Mouse (Mus musculus) heart, adult 2 months (tissue): ENCODE measurements around the gene Bsn. TPM values are rescaled to one million over a fixed set of nuclear protein-coding genes. Genes with fewer than 3 reads are reported as not detected.
A peak's percentile ranks its signal among the peaks of the same experiment; 100 is the strongest.
"Not testable (repeated sequence)": the region's sequence is repeated elsewhere in the genome, so short reads cannot be mapped to it uniquely, and the experiment has no call there.

Experiments used
- DNase-seq, 2 experiments: peaks; one replicate each; pipeline ENCODE4 v3.0.0; 2021
- H3K27ac ChIP-seq: fragments of 200-600 bp; 2 replicates; pipeline ENCODE4 v1.8.1; 2022
- H3K27me3 ChIP-seq: fragments of 200-500 bp; 2 replicates; pipeline ENCODE4 v1.6.1; 2012; ENCODE audit warnings: mild to moderate bottlenecking, low read length, inconsistent platforms, mixed read lengths; ENCODE audit not compliant: control insufficient read depth, insufficient read depth
- H3K36me3 ChIP-seq: fragments of 200-500 bp; 2 replicates; pipeline ENCODE4 v1.6.1; 2012; ENCODE audit warnings: low read length, inconsistent platforms; ENCODE audit not compliant: control insufficient read depth, insufficient read depth
- H3K4me1 ChIP-seq: fragments of 200-500 bp; 2 replicates; pipeline ENCODE4 v1.6.1; 2011; ENCODE audit warnings: low read length; ENCODE audit not compliant: control insufficient read depth, insufficient read depth
- H3K4me3 ChIP-seq: fragments of 200-600 bp; 2 replicates; pipeline ENCODE4 v1.8.1; 2022
- H3K79me2 ChIP-seq: fragments of 200-500 bp; replicated peaks from 2 replicates; pipeline ENCODE4 v1.6.1; 2012; ENCODE audit warnings: mild to moderate bottlenecking, inconsistent platforms, low read length, moderate library complexity, mixed read lengths; ENCODE audit not compliant: control insufficient read depth, insufficient read depth
- H3K9ac ChIP-seq: fragments of 200-500 bp; 2 replicates; pipeline ENCODE4 v1.6.1; 2012; ENCODE audit warnings: low read depth, mild to moderate bottlenecking, control low read depth, inconsistent platforms, low read length, mixed read lengths
- CTCF ChIP-seq: fragments of 200-600 bp; IDR thresholded peaks from 2 replicates; pipeline ENCODE4 v1.8.1; 2022; ENCODE audit warnings: antibody characterized with exemption, mild to moderate bottlenecking, moderate library complexity
- EP300 ChIP-seq: fragments of 200-500 bp; IDR thresholded peaks from 2 replicates; pipeline ENCODE4 v1.6.1; 2011; ENCODE audit warnings: low read depth, low read length, control low read depth; ENCODE audit not compliant: insufficient read depth
- POLR2A ChIP-seq: fragments of 200-500 bp; IDR thresholded peaks from 2 replicates; pipeline ENCODE4 v1.6.1; 2011; ENCODE audit warnings: mild to moderate bottlenecking, low read depth, low read length, control low read depth; ENCODE audit not compliant: insufficient read depth
- WGBS: fragments of 180-500 bp; shearing (Covaris S2); methylation state at CpG from one replicate; pipeline ENCODE4 v1.1.7; 2018; 5-methylcytosine and 5-hydroxymethylcytosine counted together
- intact Hi-C: fragments of 180-260 bp; cut with DNase I; formaldehyde crosslinking; loops from one replicate; pipeline ENCODE4 v1.15.1; 2025
- polyA plus RNA-seq: library from polyadenylated mRNA; depleted of rRNA; stranded (reverse); fragments of >200 nt; gene quantifications from 2 replicates; pipeline ENCODE4 v1.2.3, GENCODE M21; 2012
- total RNA-seq, 2 experiments: library from RNA; stranded (reverse); gene quantifications; 2 replicates each; pipeline ENCODE4 v1.2.3; 2021

Gene Bsn
- total and polyA plus RNA-seq, 3 experiments: 0.03 to 0.10 (median 0.05) TPM

DNA sequence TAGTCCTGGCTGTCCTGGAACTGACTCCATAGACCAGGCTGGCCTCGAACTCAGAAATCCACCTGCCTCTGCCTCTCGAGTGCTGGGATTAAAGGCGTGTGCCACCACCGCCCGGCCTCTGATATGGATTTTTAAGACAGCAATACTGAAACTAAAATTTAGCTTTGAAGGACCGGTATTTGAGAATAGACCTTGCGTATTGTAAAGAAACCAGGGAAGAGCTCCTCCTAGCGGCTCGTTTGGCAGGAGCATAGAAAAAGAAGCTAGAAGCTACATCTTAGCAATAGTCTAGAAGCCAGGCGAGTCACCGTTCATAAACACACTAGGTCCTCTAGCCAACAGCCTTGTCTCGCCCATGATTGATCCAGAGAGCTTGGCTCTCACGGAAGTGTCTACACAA, 12.8 kb upstream of the Bsn start:
- TF ChIP-seq EP300: no peak
- peak; percentile 83 for TF ChIP-seq CTCF
- peaks cover 6% of the 10 kb centered on the region for H3K4me1 ChIP-seq
- 23% methylated on average over 13 of the region's 13 CpGs for WGBS
- H3K79me2 ChIP-seq: no peaks in the 10 kb centered on the region
- no peak overlapping the region for H3K4me3 ChIP-seq
- peak overlapping the region; percentile 48; the same call in 1 of the 2 replicates for H3K27ac ChIP-seq
- no peaks in the 10 kb centered on the region for H3K36me3 ChIP-seq
- no peak overlapping the region for H3K9ac ChIP-seq
- intact Hi-C loops: loop anchor here (5.0 kb wide), 2 partner anchors 59 to 66 kb away; partner anchors contain the start of gene Dag1
- peak; percentile 68 to 77 for DNase-seq
- no peaks in the 10 kb centered on the region for H3K27me3 ChIP-seq

DNA sequence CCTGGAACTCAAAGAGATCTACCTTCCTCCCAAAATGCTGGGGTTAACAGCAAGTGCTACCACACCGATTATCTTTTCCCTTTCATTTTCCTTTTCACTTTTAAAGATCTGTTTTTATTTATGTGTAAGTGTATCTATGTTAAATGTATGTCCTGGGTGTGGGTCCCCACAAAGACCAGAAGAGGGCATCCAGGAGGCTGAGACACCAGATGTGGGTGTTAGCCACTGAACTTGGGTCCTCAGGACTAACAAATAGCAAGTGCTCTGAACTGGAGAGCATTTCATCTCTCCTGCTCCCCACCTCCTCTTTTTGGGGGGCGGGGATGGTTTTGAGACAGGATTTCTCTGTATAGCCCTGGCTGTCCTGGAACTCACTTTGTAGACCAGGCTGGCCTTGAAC, 12.0 kb upstream of the Bsn start:
- H3K27me3 ChIP-seq: no peaks in the 10 kb centered on the region
- no peak overlapping the region for H3K9ac ChIP-seq
- no peak for TF ChIP-seq POLR2A
- no peak for TF ChIP-seq EP300
- TF ChIP-seq CTCF: peak; percentile 45
- H3K4me1 ChIP-seq: peaks cover 6% of the 10 kb centered on the region
- intact Hi-C loops: loop anchor here (5.0 kb wide), 2 partner anchors 60 to 65 kb away; partner anchors contain the start of gene Dag1
- WGBS: 96% methylated on average over 2 of the region's 2 CpGs
- DNase-seq: no peak
- no peak overlapping the region for H3K27ac ChIP-seq
- no peak overlapping the region for H3K4me3 ChIP-seq
- no peaks in the 10 kb centered on the region for H3K36me3 ChIP-seq
- H3K79me2 ChIP-seq: no peaks in the 10 kb centered on the region

- H3K9ac ChIP-seq: 0 out of 2 replicates have a peak overlapping the region, but pooled peaks have one; percentile 34
Observed at GRCm38 (mm10) chr9:108201160-108201559, 11.0 kb upstream of the Bsn start.

DNA sequence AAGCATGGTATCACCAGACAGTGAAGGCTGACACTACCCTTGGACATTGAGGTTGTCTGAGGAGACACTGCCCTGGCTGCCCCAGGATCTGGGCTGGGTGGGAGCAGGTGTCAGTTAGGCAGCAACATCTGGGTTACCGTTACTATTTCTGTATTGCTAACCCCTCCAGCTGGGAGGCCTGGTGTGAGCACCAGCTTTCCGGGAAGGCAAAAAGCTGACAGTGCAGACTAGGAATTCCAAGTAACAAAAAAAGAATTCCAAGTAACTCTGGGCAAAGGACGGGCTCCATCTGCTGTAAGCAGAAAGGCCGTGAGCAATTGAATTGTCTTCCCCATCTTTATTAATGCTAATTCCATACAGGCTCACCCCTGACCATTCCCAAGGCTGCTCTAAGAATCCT, 8.4 kb upstream of the Bsn start:
- no peaks in the 10 kb centered on the region for H3K79me2 ChIP-seq
- no peak for TF ChIP-seq EP300
- no peak for TF ChIP-seq POLR2A
- TF ChIP-seq CTCF: no peak
- DNase-seq: no peak
- intact Hi-C loops: no loop called here
- H3K4me1 ChIP-seq: peaks cover 6% of the 10 kb centered on the region
- no peaks in the 10 kb centered on the region for H3K36me3 ChIP-seq
- H3K27ac ChIP-seq: no peak overlapping the region
- 59% methylated on average over 4 of the region's 4 CpGs for WGBS
- H3K4me3 ChIP-seq: no peak overlapping the region
- no peaks in the 10 kb centered on the region for H3K27me3 ChIP-seq
- no peak overlapping the region for H3K9ac ChIP-seq

More at GRCm38 (mm10) chr9:108201160-108201559, 11.0 kb upstream of the Bsn start:
- under 1% methylated on average over 13 of the region's 13 CpGs for WGBS
- H3K79me2 ChIP-seq: no peaks in the 10 kb centered on the region
- H3K27me3 ChIP-seq: no peaks in the 10 kb centered on the region
- peak; percentile 90 to 94 for DNase-seq
- H3K27ac ChIP-seq: peak overlapping the region; percentile 45; the same call in 1 of the 2 replicates
- intact Hi-C loops: loop anchor here (1.0 to 5.0 kb wide), 4 partner anchors 61 to 106 kb away; partner anchors contain the start of gene Dag1
- H3K4me3 ChIP-seq: peak overlapping the region; percentile 35; the same call in 1 of the 2 replicates
- no peaks in the 10 kb centered on the region for H3K36me3 ChIP-seq
- H3K4me1 ChIP-seq: peaks cover 6% of the 10 kb centered on the region
- TF ChIP-seq POLR2A: no peak
- peak; percentile 58; the same call in 1 of the 2 replicates for TF ChIP-seq EP300
- TF ChIP-seq CTCF: peak; percentile 83

DNA sequence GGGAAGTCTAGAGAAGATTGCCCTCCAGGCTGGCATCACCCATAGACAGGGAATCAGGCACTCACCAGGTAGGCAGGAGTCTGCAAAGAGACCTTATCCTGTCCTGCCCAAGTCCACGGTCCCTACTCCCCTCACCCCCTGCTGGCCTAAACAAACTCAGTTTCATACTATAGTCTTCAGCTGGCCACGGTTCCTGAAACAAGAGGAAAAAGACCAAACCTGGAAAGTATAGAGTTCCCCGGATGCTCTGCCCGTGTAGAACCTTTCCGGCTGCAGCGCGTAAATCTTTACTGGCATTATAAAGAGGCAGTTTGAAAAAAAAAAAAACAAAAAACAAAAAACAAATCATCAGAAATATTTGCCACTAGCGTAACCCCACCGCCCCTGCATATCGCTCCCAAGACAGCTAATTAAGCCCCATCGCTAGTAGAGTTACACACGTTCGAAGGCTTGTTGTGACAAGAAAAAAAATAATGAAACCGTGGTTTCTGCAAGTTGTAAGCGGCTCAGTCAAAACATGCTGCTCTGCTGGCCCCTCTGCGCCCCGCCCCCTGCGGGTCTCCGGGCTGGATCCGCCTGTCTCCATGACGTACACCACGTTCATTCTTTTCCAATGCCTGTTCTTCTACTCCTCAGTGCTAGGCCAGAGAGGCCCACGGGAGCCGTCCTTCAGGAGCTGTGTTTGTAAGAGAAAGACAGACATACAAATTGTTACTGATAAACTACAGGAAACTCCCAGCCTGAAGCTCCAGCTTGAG, 6.9 kb upstream of the Bsn start:
- Histone ChIP-seq H3K79me2 (no peaks in the 10 kb centered on the region), H3K4me1 (peaks cover 5% of the 10 kb centered on the region), H3K27ac (no peak overlapping the region), H3K9ac (no peak overlapping the region), H3K36me3 (no peaks in the 10 kb centered on the region), H3K4me3 (no peak overlapping the region), H3K27me3 (no peaks in the 10 kb centered on the region)
- DNase-seq: no peak
- intact Hi-C loops: no loop called here
- WGBS: 43% methylated on average over 24 of the region's 24 CpGs
- TF ChIP-seq CTCF (no peak), EP300 (no peak), POLR2A (no peak)

DNA sequence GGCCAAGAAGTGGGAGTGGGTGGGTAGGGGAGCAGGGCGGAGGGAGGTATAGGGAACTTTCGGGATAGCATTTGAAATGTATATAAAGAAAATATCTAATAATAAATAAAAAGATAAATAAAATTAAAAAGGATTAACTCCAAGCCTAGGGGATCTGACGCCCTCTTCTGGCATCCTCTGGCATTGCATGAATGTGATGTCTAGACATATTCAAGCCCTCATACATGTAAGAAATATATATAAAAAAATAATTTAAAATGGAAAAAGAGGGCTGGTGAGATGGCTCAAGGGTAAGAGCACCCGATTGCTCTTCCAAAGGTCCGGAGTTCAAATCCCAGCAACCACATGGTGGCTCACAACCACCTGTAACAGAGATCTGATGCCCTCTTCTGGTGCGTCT, 6.0 kb upstream of the Bsn start:
- H3K4me1 ChIP-seq, H3K9ac ChIP-seq, H3K36me3 ChIP-seq, H3K79me2 ChIP-seq, H3K27ac ChIP-seq, H3K4me3 ChIP-seq, H3K27me3 ChIP-seq, DNase-seq, intact Hi-C loops: not testable (repeated sequence)
- TF ChIP-seq CTCF: peak; percentile 61
- WGBS: 64% methylated on average over 6 of the region's 6 CpGs
